Mouse (Mus musculus): ENCODE measurements around the gene Pld2.
"Not testable (repeated sequence)": the region's sequence is repeated elsewhere in the genome, so short reads cannot be mapped to it uniquely, and the experiment has no call there.

Pld2 gene

DNA sequence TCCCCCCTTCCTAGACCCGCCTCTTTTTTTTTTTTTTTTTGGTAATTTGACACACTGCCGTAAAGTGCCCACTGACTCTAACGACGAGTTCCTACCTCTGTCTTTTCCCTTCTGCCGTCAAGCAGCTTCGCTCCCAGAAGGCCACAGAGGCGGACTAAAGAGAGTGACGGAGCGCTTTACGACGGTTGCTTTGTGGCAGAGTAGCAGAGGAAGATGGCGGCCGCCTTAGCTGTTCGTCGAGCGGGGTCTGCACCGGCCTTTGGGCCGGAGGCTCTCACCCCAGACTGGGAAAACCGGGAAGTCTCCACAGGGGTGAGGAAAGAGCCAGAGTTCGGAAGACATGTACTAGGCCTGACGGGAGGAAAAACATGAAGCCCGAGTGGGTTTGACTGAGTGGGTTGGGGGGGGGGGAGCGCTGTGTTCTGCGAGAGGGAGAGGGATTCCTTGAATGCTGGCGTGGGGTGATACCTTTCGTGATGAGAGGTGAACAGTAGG is 14.6 kb upstream of the Pld2 start, which contains the start of gene Psmb6:
Psmb6 (plus strand) TSS at position 184 of the 495 bp plus-strand sequence.
- peak; percentile 93 for DNase-seq (ENCODE audit: extremely low spot score, low read depth, low spot score)

DNA sequence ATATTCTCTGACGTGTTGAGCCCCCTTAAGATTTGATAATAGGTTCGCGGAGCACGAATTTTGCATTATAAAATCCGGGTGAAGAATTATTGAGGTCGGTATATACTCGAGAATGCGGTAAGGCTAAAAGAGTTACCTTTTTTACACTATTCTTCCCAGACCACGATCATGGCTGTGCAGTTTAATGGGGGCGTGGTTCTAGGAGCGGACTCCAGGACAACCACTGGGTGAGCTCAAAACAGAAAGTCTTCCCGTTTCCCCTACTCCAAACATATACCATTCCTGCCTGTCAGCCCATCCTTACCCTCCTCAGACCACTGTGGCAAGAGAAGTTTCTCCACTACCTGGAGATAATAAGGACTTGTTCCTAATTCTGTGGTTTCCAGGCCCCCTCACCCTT is 14.1 kb upstream of the Pld2 start:
- no peak for DNase-seq (ENCODE audit: extremely low spot score, low read depth, low spot score)

- no peak for DNase-seq (ENCODE audit: extremely low spot score, low read depth, low spot score)
Measured at GRCm38 (mm10) chr11:70526211-70526610, 13.7 kb upstream of the Pld2 start.

DNA sequence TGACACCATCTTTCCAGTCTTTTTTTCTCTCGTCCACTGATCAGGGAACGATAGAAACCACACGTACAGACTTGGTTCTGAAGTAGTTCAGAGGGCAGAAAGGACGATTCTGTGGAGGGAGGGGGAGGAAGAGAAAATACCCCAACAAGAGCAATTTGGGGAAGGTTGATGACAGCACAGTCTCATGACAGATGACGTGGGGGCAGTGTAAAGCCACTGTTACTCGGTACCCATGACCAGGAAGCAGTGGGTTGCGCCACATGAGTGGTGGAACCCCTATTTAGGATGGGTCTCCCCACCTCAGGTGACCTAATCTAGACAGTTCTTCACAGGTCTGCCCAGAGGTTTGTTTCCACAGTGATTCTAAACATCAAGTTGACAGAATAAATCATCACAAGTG is 11.3 kb upstream of the Pld2 start:
- DNase-seq (ENCODE audit: extremely low spot score, low read depth, low spot score): no peak

DNA sequence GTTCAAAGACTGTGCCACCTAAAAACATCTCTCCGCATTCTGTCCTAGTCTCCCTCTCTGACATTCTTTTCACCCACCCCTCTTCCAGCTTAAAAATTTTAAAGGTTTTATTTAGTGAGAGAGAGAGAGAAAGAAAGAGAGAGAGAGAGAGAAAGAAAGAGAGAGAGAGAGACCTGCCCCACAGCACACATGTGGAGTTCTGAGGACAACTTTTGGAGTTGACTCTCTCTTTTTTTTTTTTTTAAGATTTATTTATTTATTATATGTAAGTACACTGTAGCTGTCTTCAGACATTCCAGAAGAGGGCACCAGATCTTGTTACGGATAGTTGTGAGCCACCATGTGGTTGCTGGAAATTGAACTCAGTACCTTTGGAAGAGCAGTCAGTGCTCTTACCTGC is 8.8 kb upstream of the Pld2 start:
- DNase-seq (ENCODE audit: extremely low spot score, low read depth, low spot score): not testable (repeated sequence)

DNA sequence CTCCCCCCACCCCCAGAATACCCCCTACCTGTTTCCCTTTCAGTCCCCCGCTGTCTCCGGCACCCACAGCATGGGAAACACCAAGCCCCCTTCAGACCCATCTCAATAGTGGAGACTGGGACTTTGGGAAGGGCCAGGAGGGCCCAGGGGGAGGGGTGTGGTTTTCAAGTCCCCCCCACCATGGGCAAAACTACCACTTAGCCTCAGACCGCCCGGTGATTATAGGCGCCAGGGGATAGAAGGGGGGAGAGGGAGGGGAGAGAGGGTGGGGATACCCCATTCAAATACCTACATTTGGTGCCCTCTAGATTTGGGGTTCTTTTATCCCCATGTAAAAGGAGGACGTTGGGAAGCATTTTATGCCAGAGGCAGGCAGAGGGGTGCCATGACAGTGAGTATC is 7.0 kb upstream of the Pld2 start, which contains the start of gene Gm40193:
Gm40193 (minus strand) TSS at position 101 of the 400 bp plus-strand sequence.
- DNase-seq (ENCODE audit: extremely low spot score, low read depth, low spot score): no peak

DNA sequence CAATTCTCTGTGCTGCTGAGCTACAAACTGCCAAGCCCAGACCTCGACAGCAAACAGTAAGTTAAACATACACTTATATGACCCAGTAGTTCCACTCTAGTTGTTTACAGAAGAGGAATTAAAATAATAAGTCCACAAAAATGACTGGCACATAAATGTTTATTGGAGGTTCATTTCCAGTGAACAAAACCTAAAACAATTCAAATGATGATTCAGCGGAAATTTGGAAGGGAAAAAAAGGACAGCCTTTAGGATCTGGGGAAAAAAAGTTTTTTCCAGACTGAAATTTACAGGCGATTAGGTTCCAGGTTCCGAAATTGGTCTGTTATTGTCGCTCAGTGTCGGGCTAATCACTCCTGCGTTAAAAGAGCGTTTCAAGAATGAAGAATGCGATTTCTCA is 441 bp upstream of the Pld2 start:
- no peak for DNase-seq (ENCODE audit: extremely low spot score, low read depth, low spot score)

DNA sequence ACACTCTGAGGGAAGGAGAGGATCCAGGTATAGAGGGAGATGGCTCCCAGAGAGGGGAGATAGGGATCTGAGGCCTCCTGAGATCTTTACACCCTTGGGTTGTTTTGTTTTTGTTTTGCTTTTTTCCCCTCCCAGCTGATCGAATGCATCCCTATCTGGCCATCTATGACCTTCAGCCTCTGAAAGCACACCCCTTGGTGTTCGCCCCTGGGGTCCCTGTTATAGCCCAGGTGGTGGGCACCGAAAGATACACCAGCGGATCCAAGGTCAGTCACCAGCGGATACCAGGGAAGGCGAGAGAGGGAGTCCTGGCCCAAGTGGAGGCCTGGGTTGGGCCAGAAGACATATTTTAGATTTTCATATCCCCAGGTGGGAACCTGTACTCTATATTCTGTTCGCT is 1.1 kb downstream of the Pld2 start:
- DNase-seq (ENCODE audit: extremely low spot score, low read depth, low spot score): no peak

DNA sequence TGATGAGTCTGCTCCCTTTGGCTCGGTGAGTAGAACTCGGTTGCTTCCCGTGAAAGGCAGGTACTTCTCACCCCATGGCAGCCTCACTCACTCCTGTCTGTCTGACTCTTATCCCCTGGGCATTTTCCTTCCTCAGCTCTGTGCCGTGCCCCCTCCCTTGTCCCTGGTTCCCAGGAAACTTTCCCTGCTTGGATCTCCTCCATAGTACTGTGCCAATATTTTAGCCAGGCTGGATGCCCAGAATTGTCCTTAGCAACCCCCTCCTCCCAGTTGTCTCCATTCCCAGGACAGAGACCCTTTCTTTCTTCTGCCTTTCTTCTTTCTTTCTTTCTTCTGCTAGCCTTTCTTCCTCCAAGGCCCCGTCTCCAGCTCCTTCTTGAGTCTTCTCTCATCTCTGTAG is 1.6 kb downstream of the Pld2 start:
- DNase-seq (ENCODE audit: extremely low spot score, low read depth, low spot score): no peak

DNA sequence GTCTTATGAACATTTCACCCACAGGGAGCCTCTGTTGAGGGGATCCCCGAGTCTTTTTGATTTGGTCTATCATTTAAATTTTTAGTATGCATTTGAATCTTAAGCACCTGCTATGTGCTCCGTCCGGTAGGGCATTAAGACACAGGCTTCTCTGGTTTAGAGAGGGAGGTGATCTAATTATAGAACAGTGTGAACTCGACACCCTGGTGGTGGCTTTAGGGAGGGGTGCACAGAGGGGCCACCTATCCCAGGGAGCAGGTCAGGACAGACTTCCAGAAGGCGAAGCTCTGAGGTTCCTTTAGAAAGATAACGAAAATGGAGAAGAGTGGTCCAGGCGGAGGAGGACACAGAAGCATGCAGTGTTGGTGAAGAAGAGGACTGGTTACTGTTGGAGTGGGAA is 4.6 kb downstream of the Pld2 start:
- DNase-seq (ENCODE audit: extremely low spot score, low read depth, low spot score): no peak

- DNase-seq (ENCODE audit: extremely low spot score, low read depth, low spot score): no peak
Measured at GRCm38 (mm10) chr11:70551526-70551925, 11.7 kb downstream of the Pld2 start.

GRCm38 (mm10) chr11:70553940-70554339 is 14.1 kb downstream of the Pld2 start:
- no peak for DNase-seq (ENCODE audit: extremely low spot score, low read depth, low spot score)

DNA sequence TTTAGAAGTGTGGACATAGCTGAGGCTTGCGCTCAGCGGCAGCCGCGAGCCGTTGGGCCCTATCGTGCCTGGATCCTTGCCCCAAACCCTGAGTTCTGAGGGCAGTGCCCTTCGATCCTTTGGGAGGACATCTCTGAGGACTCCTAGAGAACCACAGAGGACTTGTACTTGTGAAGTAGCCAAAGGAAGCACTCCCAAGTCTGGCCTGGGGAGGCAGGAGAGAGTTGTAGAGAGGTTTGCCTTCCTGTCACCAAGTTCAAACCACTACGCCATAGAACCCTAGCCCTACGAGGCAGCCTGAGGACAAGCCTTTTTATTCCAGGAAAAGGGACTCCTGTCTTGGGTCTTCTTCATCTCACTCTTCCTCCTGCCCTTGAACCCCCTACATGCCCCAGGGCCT is 17.7 kb downstream of the Pld2 start:
- no peak for DNase-seq (ENCODE audit: extremely low spot score, low read depth, low spot score)

DNA sequence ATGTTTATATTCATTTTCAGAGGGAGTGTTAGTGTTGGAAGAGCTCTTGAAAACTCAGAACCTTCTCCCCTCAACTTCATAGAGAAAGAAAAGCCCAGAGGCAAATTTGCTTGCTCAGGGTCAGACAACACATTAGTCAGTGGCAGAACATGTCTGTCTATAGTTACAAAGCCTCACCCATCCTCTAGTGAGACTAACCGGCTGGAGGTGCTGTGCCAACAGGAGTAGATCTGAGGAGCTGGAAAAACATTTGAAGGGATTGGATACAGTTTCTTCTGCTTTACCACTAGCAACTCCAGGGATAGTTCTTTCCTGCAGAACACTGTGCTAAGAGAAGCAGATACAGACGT is 22.0 kb downstream of the Pld2 start:
- DNase-seq (ENCODE audit: extremely low spot score, low read depth, low spot score): no peak

GRCm38 (mm10) chr11:70562287-70562994 is 22.6 kb downstream of the Pld2 start, which contains the start of gene Mink1:
Gene Mink1 (plus strand): TSS chr11:70562881.
- DNase-seq (ENCODE audit: extremely low spot score, low read depth, low spot score): peak; percentile 47

- no peak for DNase-seq (ENCODE audit: extremely low spot score, low read depth, low spot score)
Measured at GRCm38 (mm10) chr11:70562995-70563469, 23.2 kb downstream of the Pld2 start.

- DNase-seq (ENCODE audit: extremely low spot score, low read depth, low spot score): no peak
Measured at GRCm38 (mm10) chr11:70563470-70564275, 23.8 kb downstream of the Pld2 start.

DNA sequence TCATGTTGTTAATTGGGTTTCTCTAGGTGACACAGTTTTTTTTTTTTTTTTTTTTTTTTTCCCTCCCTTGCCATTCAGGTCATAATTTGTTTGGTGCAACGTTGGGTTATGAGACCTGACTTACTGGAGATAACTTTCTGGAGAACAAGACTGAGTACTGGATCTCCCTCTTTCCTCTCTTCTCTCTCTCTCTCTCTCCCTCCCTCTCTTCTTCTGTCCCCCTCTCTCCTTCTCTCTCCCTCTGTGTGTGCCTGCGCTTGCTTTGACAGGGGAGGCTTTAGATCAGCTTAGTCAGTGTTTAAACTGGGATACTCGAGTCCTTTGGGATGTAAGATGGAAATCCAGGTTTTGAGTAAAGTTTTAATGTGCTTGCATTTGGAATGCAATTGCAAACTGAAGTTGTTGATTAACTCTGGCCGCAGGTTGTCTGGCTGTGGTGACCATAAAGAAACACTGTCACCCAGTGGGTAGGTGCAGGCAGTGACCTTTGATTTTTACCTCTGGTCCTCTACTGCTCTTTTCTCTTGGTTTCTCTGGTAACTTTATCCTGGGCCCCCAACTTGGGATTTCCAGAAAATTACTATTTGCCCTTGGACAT is 24.5 kb downstream of the Pld2 start:
- DNase-seq (ENCODE audit: extremely low spot score, low read depth, low spot score): no peak

DNA sequence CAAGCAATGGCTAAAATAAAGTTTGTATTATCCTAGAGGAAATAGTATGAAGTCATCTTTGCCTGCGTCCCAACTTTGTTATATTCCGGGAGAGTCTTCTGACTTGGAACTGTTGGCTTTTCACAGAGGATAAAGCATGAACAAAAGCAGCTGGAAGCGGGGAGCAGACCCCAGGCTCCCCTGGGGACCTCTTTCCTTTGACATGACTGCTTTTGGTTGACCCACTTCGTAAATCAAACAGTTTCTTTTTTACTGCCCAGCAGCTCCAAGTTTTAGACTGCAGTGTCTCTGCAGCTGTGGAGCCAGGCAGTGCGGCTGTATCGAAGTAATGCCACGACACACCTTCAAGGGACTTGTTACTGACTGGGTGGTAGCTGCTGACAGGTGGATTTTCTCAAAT is 26.7 kb downstream of the Pld2 start:
- DNase-seq (ENCODE audit: extremely low spot score, low read depth, low spot score): no peak

GRCm38 (mm10) chr11:70570614-70571013 is 30.8 kb downstream of the Pld2 start:
- DNase-seq (ENCODE audit: extremely low spot score, low read depth, low spot score): not testable (repeated sequence)

- DNase-seq (ENCODE audit: extremely low spot score, low read depth, low spot score): no peak
Measured at GRCm38 (mm10) chr11:70571641-70572040, 31.8 kb downstream of the Pld2 start.
